Mouse (Mus musculus): Measurements from ENCODE around the gene Pbx3. TPM values are rescaled to one million over a fixed set of nuclear protein-coding genes. Genes with fewer than 3 reads are reported as not detected.
A peak's percentile ranks its signal among the peaks of the same experiment; 100 is the strongest.

Pbx3 gene
- total RNA-seq, 2 experiments from 2014 or later, result 2.3 TPM

DNA sequence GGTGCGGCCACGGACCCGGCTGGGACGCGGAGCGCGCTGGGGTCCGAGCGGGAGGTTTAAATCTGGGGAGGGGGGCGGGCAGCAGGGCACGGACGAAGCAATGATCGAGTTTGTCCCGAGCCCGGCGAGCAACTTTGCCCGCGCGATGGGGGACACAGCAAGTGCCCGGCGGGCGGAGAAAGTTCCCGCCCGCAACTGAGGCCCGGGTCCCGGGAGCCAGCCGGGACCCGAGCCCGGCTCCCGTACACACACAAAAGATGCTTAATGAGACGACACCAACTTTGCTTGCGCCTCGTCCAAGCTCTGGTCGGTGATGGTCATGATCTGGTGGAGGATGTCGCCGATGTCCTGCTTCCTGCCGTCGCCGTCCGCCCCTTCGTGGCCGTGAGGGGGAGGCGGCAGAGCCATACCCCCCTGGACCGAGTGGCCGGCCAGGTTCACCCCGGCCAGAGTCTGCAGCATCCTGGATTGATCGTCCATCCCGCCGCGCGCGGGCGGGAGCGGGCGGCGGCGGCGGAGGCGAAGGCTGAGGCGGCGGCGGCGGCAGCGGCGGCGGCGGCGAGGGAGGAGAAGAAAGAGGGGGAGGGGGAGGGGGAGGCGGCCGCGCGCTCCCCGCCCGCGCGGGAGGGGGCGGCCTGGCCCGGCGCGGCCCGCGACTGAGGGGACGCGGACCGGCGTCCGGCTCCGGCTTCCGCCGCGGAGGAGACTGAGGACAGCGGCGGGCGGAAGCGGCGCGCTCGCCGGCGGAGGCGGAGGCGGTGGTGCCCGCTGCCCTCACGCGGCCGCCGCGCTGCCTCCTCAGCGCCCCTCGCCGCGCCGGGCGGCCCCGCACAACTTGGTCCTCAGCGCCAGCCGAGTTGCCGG lies 1.3 kb downstream of the Pbx3 start:
- peak overlapping the region; percentile 90 for H3K4me3 ChIP-seq
- no peak for TF ChIP-seq CTCF (IDR thresholded peaks at IDR 0.05)
- intact Hi-C loops (cut with DNase I), result loop anchor here (2.0 to 10.0 kb wide), 3 partner anchors 35 to 263 kb away; partner anchors contain the start of gene Mapkap1
- peak overlapping the region; percentile 92 for H3K27ac ChIP-seq
- DNase-seq, result peak; percentile 72

DNA sequence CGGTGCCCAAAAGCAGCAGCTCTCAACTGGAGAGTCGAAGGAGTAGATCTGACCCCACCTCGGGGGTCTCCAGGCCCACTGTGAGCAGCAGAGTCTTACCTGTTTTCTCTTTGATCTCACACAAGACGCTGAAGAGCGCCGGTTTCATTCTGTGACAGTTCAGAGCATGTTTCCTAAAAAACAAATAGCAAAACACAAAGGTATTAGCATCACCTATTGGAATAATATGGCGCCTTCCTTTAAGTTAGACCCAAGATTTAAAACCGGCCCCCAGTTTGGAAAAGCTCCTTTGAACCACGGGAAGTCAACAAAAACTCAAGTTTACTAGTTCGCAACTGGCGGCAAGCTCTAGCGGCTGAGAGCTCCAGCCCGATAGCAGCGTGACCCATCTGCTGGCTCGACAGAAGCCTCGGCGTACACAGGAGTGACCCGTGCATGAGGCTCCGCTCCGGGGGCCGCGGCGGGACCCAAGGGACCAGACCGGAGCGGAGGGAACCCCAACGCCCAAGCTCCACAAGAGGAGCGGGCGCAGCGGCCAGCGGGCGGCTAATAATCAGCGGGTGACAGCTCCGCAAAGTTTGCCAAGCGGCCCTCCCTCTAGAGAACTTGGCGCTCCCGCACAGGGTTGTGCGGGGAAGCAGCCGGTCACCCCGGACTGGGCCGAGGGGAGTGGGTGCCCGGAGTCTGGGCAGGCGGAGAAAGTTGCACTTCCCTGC lies 2.1 kb downstream of the Pbx3 start:
- peak; percentile 48 for DNase-seq
- TF ChIP-seq CTCF (IDR thresholded peaks at IDR 0.05), result no peak
- intact Hi-C loops (cut with DNase I), result loop anchor here (10.0 kb wide), 2 partner anchors 144 to 264 kb away; no protein-coding TSS in a partner anchor
- peak overlapping the region; percentile 90 for H3K4me3 ChIP-seq
- H3K27ac ChIP-seq, result peak overlapping the region; percentile 92

DNA sequence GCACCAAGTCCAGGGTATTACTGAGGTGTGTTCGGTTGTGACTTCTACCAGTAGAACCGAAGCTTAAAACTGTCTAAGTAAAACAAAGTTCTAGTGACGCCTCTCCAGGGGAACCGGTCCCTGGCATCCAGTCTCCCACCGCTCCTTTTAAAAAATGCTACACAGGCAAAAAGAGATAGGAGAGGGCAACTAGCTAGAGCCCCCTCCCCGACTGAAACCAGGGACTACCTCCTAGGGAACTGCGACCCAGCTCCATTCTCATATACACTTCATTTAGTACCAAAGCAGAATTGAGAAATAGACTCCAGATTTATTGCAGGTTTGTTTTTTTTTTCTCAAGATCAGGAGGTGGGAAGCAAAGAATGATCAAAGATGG lies 2.6 kb downstream of the Pbx3 start:
- DNase-seq, result no peak
- Histone ChIP-seq H3K4me3 (peak overlapping the region; percentile 90), H3K27ac (no peak overlapping the region)
- intact Hi-C loops (cut with DNase I), result loop anchor here (10.0 kb wide), 2 partner anchors 144 to 264 kb away; no protein-coding TSS in a partner anchor
- no peak for TF ChIP-seq CTCF (IDR thresholded peaks at IDR 0.05)

DNA sequence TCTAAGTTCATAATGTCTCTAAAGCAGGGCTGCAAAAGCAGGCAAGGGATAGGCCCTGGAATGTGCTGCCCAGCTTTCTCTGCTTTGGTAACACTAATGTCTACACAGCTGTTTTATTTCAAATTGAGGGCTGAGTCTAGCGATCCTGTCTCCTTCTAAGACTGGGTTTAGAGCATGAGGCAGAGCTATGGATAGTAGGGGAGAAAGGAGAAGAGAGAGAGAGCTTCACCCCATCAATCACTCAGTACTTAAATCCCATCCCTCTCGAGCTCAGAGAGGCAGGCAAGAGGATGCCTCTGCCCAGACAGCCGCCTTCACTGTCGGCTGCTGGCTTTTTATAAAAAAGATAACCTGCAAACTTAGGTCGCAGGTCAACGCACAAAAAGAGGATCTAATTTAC lies 4.5 kb downstream of the Pbx3 start:
- no peak for DNase-seq
- Histone ChIP-seq H3K27ac (no peak overlapping the region), H3K4me3 (no peak overlapping the region)
- no peak for TF ChIP-seq CTCF (IDR thresholded peaks at IDR 0.05)
- intact Hi-C loops (cut with DNase I), result no loop called here

DNA sequence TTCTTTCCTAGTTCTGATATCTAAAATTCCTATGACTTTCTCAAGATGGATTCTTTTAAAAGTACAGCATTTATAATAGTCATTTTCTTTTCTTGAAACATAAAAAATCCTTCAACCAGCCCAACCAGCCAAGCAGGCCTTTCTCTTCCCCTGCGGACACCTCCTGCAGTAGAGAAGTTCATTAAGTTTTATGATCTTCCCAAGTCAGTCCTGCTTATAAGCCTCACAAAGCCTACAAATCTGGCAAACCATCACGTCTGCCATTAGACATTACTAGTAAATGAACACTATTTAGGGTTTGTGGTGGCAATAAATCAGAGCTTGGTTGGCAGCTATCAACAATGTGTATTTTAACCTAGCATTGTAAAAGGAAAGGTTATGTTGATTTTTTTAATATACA lies 5.9 kb downstream of the Pbx3 start:
- intact Hi-C loops (cut with DNase I), result no loop called here
- H3K4me3 ChIP-seq, result no peak overlapping the region
- TF ChIP-seq CTCF (IDR thresholded peaks at IDR 0.05), result no peak
- DNase-seq, result no peak
- H3K27ac ChIP-seq, result no peak overlapping the region

DNA sequence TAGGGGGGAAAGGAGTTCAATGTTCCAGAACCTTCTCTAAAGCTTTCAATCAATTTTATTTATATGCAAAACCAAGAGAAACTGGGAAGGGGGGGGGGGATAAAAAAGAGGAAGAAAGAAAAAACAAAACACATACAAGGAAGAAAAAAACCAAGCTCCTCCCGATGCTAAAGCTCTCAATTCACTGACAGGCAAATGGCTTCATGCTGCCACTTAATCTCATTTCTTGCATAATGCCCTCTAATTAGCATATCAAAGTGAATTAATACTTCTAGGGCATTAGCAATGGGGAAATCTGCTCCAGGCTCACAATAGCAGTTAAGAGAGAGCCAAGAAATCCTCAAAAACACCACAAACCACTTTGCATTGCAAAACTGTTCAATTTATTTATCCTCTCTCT lies 9.3 kb downstream of the Pbx3 start:
- intact Hi-C loops (cut with DNase I), result no loop called here
- no peak for DNase-seq
- H3K4me3 ChIP-seq, result no peak overlapping the region
- no peak overlapping the region for H3K27ac ChIP-seq
- no peak for TF ChIP-seq CTCF (IDR thresholded peaks at IDR 0.05)

DNA sequence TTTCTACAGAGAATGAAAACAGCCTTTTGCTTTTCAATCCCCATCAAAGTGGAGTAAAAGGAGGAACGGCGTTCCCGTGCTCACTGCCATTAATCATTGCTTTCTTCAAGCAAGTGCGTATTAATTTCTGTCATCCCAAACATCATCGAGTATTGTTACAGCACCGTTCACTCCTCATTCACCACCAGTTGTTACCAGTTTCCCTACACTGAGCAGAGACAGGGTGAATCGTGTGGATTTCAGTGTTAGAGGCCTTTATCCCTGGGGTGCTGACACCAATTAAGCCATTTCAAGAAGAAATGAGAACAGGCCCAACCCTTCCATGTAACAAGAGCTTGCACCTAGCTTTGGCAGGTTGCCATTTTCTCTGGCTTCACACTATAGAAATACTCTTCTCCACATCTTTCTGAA lies 17.1 kb downstream of the Pbx3 start:
- intact Hi-C loops (cut with DNase I), result no loop called here
- DNase-seq, result no peak
- Histone ChIP-seq H3K27ac (no peak overlapping the region), H3K4me3 (no peak overlapping the region)
- no peak for TF ChIP-seq CTCF (IDR thresholded peaks at IDR 0.05)

DNA sequence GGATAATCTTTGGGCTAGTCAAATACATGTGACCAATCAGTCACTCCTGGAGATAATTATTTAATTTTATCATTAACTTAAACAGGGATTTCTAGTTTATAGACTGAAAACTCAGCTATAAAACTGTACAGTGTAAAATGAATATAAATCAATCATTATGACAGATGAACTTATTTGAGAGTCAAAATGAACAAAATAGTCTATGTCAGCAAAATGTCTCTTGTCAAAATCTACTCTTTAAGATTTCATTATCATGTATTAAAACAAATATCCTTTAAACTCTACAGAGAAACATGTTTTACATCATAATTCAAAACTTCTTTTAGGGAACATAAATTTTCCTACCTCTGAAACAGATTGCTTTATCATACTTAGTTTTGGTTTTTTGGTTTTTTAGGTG lies 20.9 kb downstream of the Pbx3 start:
- no peak for TF ChIP-seq CTCF (IDR thresholded peaks at IDR 0.05)
- DNase-seq, result no peak
- Histone ChIP-seq H3K27ac (no peak overlapping the region), H3K4me3 (no peak overlapping the region)
- intact Hi-C loops (cut with DNase I), result no loop called here

DNA sequence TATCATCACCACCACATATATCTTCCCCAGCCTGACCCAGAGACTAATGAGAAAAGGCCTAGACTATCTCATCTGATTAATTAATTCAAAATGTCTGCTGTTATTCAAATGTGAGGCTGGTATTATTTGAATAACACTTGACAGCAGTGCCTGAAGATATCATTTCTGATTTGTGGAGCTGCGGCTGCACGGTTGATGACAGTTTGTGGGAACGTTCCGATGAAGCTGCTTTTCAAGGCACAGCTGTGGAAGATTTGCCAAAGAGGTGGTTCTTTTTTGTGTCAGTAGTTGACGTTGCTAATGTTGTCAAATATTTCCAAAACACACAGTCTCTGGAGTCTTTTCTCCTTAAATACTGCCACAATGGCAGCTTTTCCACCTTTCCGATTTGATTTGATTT lies 25.8 kb downstream of the Pbx3 start:
- TF ChIP-seq CTCF (IDR thresholded peaks at IDR 0.05), result no peak
- intact Hi-C loops (cut with DNase I), result no loop called here

DNA sequence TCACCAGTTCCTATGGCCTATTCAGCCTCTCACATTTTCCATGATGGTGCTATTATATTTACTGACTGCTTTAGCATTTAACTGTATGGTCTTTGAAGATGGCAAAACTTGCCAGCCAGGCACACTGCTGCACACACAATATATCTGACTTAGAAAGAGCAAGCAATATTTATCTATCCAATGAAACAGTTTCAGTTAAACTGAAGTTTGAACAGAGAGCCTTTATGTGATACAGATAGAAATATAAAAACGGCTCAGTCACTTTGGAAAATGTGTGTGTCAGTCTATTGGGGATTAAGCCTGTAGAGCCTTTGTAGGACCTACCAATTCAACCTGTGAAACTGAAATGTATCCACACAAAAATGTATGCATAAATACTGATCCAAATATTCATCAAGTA lies 74.3 kb downstream of the Pbx3 start:
- intact Hi-C loops (cut with DNase I), result no loop called here
- TF ChIP-seq CTCF (IDR thresholded peaks at IDR 0.05), result no peak
- Histone ChIP-seq H3K4me3 (no peak overlapping the region), H3K27ac (no peak overlapping the region)
- no peak for DNase-seq

More for the DNA sequence above, 25.8 kb downstream of the Pbx3 start:
- Histone ChIP-seq H3K4me3 (no peak overlapping the region), H3K27ac (no peak overlapping the region)
- DNase-seq, result no peak

DNA sequence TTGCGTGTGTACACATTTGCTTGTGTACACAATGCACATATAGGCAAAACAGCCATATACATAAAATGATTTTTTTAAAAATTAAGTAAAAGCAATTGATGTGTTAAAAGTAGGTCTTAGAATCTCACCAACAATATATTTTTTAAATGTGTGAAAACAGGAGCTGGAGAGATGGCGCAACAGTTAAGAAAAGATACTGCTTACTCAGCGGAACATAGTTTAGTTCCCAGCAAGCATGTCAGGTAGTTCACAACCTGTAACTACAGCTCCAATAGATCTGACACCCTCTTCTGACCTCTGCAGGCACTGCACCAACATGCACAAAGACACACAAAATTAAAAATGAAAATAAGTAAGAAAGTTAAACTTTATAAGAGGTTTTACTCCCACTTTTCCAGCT lies 74.7 kb downstream of the Pbx3 start:
- no peak for DNase-seq
- no peak overlapping the region for H3K4me3 ChIP-seq
- no peak overlapping the region for H3K27ac ChIP-seq
- intact Hi-C loops (cut with DNase I), result no loop called here
- TF ChIP-seq CTCF (IDR thresholded peaks at IDR 0.05), result no peak

DNA sequence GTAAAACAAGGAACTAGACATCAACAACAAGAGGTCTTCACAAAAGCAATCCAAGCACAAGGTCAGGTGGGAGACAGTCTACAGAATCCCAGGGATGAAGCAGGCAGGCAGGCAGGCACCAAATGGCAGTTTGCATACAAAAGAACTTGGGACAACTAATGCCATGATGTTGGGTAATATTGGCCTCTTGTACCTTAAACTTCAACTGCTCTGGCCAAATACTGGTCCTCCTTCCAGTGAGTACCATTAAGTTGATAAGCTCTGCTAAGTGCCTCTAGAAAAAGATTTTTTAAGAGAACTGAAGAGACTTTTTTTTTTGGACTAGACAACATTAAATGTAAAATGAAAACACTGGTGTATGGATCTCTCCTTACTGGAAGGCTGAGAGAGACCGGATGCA lies 83.2 kb downstream of the Pbx3 start:
- Histone ChIP-seq H3K4me3 (no peak overlapping the region), H3K27ac (no peak overlapping the region)
- DNase-seq, result no peak
- TF ChIP-seq CTCF (IDR thresholded peaks at IDR 0.05), result no peak
- intact Hi-C loops (cut with DNase I), result no loop called here

DNA sequence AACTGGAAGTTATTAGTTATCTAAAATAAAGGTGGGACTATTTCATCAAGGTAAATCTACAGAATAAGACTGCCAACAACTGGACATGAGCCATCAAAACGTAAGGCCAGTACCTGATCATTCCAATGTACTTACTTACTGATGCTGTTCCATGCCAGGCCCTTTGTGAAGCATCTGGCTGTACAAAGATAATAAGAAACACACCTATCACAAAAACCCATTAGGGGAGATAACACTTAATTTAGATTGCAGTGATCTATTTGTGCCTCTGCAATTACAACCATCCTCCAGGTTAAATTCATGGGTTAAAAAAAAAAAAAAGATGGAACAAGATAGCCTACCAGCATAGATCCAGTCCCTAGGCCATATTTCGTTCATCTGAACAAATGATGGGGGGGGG lies 88.7 kb downstream of the Pbx3 start:
- Histone ChIP-seq H3K4me3 (no peak overlapping the region), H3K27ac (no peak overlapping the region)
- TF ChIP-seq CTCF (IDR thresholded peaks at IDR 0.05), result no peak
- intact Hi-C loops (cut with DNase I), result no loop called here
- DNase-seq, result no peak

All from gastrocnemius, adult 2 months (tissue).